Mouse (Mus musculus): Measurements from ENCODE around the gene Cbx4.

Cbx4 gene

DNA sequence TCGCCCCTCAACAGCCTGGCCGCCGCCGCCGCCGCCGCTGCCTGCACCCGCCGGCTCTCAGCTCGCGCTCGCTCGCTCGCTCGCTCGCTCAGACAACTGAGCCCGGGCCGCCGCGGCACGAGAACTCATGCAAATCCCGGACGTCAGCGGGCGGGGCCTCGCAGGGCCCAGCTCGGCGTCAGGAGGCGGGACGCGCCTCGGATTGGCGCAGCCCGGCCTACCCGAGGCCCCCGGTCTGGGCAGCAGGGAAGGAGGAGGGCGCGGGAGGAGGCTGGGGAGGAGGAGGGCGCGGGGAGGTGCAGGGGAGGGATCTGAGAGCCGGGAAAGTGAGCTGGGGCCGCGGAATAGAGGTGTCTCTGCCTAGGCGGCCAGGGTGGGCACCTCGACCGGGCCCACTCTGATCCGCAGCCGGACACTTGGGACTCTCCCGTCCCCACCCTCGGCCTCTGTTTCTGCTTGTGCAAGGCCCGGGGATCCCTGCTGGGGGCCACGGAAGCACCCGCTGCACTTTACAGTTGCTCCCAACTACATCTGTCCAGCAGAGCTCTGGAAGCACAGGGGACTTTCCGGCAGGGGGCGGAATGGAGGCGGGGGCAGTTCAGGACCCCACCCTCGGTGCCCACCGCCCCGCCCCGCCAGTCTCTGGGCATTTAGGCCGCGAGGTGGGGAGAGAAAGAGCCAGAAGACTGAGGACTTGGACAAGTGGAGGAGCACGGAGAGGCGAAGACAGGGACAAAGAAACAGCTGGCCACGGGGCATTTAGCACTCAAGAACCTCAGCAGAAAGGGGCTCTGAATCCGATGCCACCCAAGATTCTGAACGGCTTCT, at the start of gene Cbx4:
Cbx4 (minus strand) TSS at position 78 of the 828 bp plus-strand sequence.
- peak; percentile 94 for DNase-seq (ENCODE audit: extremely low spot score, low spot score)

DNA sequence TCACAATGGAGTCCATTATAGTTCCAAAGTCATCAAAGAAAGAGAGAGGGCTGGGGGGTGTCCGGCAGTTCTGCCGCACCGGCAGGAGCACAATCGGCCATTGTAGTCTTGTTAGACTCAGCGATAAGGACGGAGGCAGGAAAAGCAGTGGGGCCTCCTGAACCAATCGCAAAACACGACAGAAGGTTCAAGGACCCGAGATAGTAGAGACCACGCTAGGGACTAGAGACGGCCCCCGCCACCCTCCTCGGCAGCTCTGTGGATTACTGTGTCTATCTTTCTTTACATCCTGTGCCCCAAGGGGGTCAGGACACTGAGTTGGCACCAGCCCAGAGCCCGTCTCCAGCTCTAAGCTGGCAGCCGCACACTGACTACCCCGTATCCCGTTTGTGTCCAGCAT, 48.6 kb upstream of the Cbx4 start:
- DNase-seq (ENCODE audit: extremely low spot score, low spot score) = no peak

DNA sequence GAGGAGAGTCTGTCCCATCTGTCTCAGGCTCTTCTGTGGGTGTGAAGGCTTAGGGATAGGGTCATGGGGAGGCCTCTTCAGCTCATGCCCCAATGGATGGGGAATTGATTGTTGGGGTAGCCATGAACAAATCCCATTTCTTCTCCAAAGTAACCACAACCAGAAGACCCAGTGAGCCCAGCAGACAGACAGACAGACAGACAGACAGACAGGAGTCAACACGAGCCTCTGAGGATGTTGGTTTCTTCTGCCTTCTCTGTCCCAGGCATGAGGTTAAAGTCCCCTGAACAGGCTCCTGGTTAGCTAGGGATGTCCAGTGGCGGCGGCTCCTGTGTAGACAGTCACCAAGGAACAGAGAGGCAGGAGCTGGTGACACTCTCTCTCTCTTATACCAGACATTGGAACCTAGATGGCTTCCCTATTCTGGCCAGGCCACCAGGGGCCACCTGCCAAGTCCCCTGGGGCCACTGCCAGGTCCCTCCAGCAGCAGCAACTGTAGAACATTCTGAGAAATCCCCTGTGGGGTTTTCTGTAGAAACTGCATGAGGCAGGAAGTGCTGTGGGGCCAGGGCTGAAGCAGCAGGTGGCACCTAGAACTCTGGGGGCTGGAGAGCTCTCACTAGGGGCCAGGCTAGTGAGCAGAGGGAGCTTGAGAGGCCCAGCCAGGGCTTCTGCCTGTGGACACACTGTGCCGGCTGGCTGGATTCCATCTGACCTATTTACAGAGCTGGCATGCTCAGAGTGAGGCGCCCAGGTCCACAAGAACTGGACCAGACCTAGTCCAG, 47.6 kb upstream of the Cbx4 start:
- no peak for DNase-seq (ENCODE audit: extremely low spot score, low spot score)

DNA sequence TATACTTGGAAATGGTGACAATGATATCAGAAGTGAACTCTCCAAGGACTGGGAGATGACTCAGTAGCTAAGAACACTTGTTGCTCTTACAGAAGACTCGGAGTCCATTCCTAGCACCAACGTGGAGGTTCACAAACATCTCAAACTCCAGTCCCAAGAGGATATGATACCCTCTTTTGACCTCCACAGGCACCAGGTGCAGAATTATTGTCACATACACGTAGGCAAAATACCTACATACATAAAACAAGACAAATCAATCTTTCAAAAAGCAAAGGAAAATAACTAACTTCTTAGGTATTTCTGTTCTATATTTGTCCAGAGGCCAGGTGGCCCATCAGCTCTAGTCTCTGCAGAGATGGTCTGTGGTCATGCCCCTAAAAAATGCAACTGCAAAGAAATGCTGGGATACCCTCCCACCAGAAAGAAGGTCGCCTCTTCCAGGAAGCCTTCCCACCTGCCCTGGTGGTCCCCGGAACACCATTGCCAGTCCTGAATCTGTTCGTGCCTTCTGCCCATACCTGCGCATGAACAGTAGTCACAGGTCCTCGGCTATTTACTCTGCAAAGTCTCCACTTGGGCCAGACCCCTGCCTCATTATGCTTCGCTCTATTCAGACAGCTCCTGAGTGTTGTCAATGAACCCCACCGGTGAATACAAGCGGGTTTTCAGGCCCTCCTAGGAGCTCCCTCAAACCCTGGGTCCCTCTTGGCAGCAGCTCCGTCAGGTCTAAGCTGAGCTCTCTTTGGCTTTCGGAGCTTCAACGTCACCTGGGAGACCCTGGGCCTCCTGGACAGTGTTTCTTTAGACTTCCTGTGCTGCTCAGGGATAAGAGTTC, 46.4 kb upstream of the Cbx4 start:
- no peak for DNase-seq (ENCODE audit: extremely low spot score, low spot score)

DNA sequence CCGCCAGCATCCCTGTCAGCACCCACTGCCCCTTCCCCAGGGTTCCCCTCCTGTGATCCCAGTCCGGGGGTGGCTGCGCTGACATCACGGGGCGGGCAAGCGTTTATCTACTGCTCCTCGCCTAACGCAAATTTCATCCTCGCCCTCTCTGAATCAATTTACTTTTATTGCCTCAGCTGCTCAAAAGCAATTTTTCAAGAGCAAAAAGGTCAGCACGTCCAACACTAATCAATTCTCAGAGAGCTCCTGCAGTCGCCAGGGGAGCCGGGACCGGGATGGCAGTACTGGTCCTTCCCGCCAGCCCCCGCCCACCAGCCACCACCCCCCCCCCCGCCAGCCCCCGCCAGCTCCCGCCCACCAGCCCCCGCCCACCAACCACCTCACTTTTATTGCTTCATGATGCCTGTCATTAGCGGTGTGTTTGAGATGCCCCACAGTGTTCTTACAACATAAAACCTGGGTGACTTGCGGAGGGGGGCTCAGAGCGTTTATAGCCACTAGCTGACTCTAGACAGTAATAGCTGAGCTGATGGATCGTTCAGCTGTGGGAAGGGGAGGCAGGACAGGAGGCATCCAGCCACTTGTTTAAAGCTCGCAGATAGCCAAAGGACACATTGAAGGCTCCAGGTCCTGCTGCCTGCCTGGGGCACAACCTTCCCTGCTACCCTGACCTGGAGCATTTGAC, 44.2 kb upstream of the Cbx4 start:
- no peak for DNase-seq (ENCODE audit: extremely low spot score, low spot score)

DNA sequence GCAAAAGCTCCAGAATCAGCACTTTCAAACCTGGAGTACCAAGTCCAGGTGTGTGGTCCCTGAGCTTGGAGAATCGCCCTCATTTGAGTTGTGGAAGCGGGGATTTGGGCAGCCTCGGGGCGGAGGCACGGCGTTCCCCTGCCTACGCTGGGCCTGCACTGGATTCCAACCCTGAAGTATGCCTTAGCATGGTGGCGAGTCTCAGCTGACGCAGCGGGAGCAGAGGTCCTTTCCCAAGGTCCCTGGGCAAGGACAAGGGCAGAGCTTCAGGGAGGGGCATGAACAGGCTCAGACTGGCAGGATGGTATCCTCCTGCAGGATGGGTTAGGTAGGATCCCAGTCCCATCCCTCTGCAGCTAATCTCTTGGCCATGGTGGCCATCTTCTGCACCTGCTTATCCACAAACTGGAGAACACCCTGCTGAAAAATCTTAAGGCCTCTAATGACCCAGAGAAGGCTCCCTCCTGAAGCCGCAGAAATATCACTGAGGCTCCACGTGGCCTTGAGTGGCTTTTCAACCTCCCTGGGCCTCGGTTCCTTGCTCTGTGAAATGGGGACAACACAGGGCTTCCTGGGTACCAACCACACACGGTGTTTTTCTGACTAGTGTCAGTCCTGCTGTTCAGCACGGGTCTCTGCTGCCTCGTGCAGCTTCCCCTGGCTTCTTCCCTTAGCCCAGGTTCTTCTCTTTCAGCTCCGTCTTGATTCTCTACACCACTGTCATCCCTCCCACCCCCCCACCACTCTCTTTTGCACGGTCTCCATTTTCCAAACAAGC, 43.4 kb upstream of the Cbx4 start:
- no peak for DNase-seq (ENCODE audit: extremely low spot score, low spot score)

DNA sequence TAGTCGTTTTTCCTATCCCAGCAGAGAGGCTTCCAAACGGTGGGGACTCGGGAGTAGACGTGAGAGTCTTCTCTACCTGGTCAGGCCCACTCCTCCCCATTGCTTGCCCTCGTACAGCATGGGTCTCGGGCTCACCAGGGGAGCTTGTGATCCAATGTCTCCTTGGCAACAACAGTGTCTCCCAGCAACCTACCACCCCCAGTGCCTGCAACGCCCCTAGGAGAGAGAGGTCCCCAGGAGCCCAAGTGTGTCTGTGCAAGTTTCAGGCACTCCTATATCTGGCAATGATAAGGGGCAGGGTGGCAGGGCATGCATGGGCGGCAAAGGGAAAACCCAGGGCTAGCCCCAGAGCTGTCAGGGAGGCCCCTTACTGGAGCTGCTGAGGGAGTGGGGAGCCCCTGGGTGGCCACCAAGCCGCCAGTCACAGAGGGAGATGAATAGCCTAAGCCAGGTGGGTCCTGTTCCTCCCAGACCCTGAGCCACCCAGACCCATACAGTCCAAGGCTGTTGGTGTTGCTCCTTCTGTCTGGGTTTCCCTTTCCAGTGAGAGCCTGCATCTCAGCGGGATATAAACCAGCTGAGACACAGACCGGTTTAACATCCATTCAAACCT, 42.8 kb upstream of the Cbx4 start:
- no peak for DNase-seq (ENCODE audit: extremely low spot score, low spot score)

DNA sequence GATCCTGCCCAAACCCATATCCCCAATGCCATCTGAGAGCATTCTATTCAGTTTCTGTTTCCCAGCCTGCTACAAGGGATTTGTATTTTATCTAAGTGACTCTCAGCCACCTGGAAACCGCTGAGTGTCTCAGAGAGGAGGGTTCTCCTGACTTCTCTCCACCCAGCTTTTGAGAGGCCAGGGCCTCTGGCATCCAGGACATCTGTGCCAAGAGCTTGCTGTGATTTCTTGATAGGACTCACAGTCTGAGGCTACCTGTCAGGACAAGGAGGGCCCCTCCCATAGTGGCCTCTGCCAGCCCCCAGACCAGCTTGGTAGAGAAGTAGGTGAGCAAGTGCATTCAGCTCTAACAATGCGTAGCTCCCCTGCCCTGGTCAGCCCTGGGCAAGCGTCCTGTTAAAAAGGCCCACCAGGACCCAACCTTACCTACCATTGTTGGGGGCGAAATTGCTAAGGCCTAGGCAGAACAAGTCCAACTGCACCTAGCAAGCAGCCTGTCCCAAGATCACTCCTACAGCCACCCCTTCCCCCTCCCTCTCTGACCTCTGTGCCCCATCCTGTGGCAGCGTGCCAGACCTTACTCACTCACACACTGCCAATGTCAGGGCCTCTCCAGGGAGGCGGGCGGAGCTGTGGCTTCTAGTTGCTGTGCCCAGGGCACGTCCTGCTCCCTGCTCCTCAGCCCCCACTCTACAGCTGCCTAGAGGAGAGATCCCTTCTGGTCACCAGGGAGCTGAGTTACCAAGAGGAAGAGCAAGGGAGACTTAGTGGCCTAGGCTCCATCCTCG, 41.9 kb upstream of the Cbx4 start:
- DNase-seq (ENCODE audit: extremely low spot score, low spot score) = no peak

DNA sequence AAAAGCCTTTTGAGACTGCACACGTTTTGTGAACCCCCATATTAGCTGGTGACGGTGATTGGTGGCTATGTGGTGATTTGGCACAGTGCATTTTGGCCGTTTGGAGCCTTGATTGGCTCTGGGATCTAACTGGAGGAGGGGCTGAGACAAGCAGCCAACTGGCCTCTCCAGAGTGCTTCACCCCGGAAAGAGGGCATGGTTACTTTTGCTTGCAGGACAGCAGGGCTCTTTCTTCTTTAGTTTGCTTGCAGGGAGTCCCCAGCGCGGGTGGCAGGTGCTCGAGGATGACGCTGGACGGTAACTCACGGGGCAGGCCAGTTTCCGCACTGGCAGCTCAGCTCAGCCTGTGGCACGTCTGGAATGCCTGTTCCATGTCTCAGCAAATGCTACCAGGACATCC, 41.1 kb upstream of the Cbx4 start:
- no peak for DNase-seq (ENCODE audit: extremely low spot score, low spot score)

DNA sequence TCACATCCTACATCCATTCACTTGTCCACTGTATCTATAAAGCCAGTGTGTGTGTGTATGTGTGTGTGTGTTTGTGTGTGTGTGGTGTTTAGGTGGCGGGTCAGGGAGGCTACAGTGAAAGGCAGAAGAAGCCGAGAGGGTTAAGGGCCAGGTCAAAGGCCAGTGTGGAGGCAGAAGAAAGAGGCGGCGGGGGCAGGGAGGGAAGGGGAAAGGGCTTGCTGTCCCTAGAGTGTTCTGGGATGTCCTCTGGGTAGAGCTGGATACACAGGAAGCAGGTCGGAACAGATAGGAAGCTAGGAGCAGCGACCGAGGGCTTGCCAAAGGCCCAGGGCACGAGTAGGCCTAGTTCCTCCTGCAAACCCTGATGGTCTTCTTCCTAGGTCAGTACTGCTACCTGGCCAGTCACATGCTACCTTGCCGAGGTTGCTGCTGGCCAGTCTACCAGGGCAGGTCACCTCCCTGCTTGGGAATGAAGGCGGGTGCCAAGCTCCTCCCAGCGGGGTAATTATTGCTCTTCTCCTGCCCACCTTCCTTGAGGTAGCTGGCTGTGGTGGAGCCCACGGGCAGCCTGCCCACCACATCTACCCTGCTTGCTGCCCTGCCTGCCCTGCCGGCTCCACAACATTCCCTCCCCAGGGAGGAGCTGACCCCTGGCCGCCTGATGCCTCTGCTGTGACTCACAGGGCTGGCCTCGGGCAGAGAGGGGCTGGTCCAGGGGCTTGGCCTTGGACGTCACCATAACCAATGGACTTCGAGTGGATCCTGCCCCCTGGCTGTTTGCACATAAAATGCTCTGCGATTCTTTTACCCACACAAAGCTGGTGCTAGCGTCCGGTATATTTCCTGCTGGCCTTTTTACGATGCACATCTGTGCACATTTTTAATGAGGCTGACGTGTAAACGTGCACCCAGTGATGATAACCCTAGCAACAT, 40.2 kb upstream of the Cbx4 start:
- peak; percentile 53 for DNase-seq (ENCODE audit: extremely low spot score, low spot score)

DNA sequence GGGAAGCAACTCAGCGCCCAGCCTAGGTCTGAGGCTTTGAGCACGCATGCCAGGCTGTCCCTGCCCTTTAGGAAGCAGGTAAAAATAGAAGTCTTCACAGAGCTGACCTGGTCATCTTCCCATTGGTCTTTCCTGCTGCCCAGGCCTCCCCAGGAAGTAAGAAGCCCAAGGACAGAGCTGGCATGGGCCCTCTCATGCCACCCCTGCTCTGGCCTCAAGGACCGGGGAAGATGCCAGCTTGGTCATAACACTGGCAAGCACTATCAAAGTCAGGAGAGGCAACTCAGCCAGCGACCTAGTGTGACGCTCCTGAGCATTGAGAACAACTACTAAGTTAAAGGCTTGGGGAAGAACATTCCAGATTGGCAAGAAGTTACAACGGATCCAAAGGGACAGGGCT, 38.5 kb upstream of the Cbx4 start:
- DNase-seq (ENCODE audit: extremely low spot score, low spot score) = no peak

DNA sequence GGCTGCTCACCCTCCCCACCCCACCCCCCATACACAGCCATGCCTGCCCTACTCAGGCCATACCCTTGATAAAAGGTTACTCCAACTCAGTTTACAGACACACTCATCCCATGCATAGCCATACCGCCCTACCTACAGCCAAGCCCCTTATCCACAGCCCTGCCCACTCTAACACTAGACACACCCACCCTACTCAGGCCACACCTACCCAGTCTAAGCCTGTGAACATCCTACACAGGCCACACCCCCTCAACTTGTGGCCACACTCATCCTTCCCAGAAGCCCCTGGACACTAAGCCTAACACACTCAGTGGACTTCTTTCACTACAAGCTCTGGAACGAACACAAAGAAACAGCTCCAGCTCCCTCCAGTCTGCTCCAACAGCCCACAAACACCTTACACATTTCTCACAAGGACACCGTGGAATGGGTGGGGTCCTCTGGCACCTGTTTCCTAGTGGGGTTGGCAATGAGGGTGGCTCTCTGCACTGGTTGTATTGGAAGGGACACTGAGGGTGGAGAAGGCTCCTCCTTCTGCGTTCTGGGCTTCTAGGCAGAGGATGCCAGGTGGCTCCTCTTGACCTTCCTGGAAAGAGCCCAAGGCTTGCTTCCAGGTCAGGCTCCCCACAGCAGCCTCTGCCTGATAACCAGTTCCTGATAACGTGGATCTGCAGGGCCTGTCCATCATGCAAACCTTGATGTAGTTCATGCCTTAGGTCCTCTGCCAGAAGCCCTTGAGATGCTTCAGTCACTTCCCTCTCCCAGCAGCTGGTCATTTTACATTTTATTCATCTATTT, 37.7 kb upstream of the Cbx4 start:
- DNase-seq (ENCODE audit: extremely low spot score, low spot score) = no peak

DNA sequence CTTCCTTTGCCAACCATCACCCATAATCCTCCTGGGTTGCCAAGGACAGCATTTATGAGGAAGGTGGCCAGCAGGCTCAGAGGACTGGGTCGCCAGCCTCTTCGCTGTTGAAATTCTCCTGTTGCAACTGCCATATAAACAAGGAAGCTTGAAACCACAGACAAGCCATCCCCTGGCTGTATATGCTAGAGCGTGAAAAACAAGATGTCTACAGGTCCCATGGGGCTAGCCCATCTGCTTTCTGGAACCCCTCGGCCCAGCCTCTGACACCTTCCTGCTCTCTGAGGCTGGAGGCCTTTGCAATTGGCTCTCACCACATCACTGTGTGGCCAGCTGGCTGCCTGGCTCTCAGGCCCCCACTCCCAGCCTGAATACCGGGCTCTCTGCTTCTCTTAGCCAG, 36.4 kb upstream of the Cbx4 start:
- DNase-seq (ENCODE audit: extremely low spot score, low spot score) = no peak

DNA sequence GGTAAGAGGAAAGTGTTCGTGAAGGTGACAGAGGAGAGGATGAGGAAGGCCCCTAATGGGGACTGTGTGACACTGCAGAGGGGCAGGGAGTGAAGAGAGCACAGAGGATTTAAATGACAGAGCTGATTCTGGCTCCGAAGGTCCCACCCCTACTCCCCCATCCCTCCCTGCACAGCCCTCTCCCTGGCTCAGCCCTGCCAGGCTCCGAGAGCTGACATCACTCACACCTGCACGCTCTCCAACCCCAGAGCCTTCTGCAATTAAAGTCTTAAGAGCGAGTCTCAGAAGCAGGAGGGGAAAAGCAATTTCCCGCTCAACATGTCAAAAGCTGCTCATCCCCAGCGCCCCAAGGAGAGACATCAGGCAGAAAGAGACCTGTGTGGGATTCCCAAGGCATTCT, 32.9 kb upstream of the Cbx4 start:
- DNase-seq (ENCODE audit: extremely low spot score, low spot score) = no peak

DNA sequence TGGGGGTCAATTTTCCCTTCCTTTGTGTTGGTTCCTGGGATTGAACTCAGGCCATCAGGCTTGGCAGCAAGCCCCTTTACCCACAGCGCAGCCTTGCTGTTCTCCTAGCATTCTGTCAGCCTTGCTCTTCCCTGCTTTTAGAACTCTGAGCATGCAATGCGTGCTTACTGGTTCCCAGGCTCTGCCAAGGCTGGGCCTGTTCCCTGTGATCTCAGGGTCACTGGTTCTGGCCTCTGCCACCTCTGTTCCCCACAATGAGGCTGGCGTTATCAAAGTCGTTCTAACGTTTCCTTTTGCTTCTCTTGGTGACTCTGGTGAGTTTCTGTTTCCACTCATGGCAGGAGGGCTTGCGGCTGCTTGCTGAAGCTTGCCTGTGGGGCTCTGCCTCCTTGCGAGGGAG, 31.9 kb upstream of the Cbx4 start:
- DNase-seq (ENCODE audit: extremely low spot score, low spot score) = no peak

DNA sequence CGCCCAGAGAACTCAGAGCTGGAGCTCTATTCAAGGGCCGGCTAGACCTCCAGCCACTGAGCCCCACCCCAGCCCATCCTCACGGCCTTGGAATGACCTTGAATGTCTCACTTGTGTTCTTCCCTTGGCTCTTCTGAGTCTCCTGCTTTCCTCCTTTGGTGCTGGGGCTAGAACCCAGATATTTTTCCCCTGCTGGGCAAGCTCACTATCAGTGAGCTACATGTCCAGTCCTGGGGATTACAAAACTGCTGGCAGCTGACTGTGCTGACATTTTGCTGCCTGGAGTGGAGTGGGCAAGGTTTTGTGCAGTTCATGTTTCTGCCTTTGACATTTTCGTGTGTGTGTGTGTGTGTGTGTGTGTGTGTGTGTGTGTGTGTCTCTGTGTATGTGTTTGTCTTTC, 31.0 kb upstream of the Cbx4 start:
- no peak for DNase-seq (ENCODE audit: extremely low spot score, low spot score)

DNA sequence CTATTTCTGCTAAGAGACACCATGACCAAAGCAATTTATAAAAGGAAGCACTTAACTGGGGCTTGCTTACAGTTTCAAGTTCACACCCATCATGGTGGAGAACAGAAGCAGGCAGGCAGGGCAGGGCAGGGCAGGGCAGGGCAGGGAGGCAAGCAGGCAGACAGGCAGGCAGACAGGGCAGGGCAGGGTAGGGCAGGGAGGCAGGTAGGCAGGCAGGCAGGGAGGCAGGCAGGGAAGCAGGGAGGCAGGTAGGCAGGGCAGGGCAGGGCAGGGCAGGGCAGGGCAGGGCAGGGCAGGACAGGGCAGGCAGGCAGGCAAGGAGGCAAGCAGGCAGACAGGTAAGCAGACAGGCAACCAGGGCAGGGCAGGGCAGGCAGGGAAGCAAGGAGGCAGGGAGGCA, 26.7 kb upstream of the Cbx4 start:
- no peak for DNase-seq (ENCODE audit: extremely low spot score, low spot score)

All from neural tube, embryonic 10.5 days (tissue).